Mouse (Mus musculus): Measurements from ENCODE around the gene Cnn2. TPM values are rescaled to one million over a fixed set of nuclear protein-coding genes. Genes with fewer than 3 reads are reported as not detected.

The Cnn2 gene
- total RNA-seq, 2 experiments from 2014 or later = 8.2 to 10.3 TPM

DNA sequence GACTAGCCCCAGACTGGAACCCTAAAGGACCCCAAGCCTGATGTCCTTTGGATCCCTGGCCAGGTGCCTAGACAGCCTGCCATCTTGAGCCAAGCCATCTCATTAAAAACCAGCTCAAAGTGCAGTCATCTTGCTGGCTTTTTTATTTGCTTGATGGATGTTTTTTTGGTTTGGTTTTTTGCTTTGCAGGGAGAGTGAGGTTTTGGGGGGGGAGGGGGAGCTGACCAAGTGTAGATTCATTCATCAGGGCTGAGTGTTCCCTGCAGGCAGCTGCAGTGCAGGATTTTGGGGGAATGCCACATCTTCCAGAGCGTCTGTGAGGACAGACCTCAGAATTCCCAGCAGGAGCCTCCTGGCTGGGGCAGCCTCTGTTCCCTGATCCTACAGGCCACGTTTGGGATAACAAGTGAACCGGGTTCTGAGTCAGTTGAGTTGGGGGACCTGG lies 19.2 kb upstream of the Cnn2 start:
- DNase-seq (ENCODE audit: low spot score in 2 of 2) = no peak

DNA sequence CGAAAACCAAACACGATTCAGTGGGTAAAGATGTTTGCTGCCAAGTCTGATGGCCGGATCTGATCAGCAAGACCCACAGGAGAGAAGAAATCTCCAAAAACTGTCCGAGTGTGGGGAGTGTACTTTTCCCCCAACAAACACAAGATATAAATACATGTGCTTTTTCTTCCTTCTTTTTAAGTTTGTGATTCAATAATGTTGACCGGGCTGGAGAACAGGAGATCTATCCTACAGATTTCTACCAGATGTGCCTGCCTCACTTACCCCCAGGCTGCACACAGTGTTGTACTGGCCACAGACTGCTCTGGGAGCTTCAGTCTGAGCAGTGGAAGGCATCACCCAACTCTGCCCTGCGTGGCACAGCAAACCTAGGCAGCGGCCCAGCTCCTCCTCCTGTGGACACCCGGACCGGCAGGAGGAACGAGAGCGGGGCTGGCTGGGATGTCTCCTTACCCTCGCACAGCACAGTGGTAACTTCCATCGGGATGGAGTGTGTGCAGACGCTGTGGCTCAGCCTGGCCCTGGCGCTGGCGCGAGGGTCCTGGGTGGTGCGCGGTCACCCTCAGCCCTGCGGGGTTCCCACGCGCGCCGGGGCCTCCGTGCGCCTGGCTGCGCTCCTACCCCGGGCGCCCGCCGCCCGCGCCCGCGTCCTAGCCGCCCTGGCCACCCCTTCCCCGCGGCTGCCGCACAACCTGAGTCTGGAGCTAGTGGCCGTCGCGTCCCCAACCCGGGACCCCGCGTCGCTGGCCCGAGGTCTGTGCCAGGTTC lies 17.8 kb upstream of the Cnn2 start, which contains the start of gene Grin3b:
Gene Grin3b, plus strand, starts transcription at position 301 of the 768 bp plus-strand sequence.
- DNase-seq (ENCODE audit: low spot score in 2 of 2) = no peak

DNA sequence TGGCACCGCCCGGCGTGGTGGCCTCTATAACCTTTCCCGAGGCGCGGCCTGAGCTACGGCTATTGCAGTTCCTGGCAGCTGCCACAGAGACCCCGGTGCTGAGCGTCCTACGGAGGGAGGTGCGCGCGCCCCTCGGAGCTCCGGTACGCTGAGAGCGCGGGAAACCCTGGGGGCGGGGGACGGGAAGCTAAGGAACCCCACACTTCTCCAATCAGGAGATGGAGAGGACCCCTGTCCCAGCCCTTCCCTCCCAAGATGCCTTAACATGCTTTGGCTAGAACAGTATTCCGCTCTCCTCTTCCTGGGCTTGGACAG lies 17.2 kb upstream of the Cnn2 start:
- no peak for DNase-seq (ENCODE audit: low spot score in 2 of 2)

DNA sequence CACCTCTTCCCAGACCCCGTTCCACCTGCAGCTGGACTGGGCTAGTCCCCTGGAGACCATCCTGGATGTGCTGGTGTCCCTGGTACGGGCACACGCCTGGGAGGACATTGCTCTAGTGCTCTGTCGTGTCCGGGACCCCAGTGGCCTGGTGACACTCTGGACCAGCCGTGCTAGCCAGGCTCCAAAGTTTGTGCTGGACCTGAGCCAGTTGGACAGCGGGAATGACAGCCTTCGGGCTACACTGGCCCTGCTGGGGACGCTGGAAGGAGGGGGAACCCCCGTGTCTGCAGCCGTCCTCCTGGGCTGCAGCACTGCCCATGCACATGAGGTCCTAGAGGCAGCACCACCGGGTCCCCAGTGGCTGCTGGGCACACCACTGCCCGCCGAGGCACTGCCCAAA lies 15.6 kb upstream of the Cnn2 start:
- no peak for DNase-seq (ENCODE audit: low spot score in 2 of 2)

DNA sequence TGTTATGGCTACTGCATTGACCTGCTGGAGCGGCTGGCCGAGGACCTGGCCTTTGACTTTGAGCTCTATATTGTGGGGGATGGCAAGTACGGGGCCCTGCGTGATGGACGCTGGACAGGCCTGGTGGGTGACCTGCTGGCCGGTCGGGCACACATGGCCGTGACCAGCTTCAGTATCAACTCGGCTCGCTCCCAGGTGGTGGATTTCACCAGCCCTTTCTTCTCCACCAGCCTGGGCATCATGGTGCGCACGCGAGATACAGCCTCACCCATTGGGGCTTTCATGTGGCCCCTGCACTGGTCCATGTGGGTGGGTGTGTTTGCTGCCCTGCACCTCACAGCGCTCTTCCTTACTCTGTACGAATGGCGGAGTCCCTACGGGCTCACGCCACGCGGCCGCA lies 14.3 kb upstream of the Cnn2 start:
- no peak for DNase-seq (ENCODE audit: low spot score in 2 of 2)

DNA sequence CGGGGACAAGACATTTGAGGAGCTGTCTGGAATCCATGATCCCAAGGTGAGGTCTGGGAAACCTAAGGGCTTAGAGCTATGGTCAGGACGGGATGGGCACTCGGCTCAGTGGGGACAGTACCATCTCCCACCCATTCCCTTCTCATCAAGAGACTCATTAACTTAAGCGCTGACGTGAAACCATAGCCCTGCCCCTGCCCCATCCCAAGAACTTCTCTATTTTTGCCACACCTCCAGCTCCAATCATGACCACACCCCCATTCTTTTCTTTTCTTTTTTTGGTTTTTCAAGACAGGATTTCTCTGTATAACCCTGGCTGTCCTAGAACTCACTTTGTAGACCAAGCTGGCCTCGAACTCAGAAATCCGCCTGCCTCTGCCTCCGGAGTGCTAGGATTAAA lies 13.7 kb upstream of the Cnn2 start:
- no peak for DNase-seq (ENCODE audit: low spot score in 2 of 2)

DNA sequence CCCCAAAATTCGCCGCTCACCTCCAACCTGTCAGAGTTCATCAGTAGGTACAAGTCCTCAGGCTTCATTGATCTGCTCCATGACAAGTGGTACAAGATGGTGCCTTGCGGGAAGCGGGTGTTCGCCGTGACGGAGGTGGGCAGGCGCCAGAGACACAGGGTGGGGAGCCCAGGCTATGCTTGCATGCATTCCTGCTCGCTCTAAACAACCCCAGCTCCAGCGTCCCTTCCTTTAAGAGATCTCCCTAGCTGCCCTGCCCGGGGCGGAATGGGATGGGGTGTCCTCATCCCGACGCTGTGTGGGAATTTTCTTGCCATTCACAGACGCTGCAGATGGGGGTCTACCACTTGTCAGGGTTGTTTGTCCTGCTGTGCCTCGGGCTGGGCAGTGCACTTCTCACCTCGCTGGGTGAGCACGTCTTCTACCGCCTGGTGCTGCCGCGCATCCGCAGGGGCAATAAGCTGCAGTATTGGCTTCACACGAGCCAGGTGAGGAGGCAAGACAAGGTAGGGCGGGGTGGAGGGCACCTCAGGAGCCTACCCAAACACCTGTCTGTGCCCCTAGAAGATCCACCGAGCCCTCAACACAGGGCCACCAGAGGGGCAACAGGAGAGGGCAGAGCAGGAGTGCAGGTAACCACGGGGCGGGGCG lies 12.2 kb upstream of the Cnn2 start:
- DNase-seq (ENCODE audit: low spot score in 2 of 2) = no peak

DNA sequence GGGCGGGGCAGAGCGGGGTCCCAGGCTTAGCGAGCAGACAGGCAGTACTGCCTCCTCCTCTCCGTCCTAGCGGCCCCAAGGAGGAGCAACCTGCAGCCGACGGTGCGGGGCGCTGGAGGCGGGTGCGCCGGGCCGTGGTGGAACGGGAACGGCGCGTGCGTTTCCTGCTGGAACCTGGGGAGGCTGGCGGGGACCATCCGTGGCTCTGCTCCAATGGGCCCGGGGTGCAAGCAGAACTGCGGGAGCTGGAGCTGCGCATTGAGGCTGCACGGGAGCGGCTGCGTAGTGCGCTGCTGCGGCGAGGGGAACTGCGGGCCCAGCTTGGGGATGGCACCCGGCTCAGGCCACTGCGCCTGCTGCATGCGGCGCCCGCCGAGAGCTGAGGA lies 11.7 kb upstream of the Cnn2 start:
- DNase-seq (ENCODE audit: low spot score in 2 of 2) = no peak

DNA sequence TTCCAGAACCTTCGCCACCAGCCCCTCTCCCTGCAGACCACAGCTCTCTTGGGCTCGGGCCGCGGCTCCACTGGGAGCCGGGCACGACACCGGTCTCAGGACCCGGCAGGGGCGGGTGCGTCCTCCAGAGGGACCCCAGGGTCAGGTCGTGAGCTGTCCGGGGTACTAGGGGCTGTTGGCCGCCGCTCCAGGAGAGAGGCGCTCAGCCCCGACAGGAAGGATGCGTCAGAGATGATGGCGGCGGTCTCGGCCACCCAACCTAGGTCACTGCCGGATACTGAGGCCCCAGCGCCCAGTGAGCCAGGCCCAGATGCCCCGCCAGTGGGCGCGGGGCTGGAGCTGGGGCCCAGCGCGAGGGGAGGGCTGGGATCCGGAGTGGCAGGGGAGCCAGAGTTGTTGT lies 11.1 kb upstream of the Cnn2 start:
- DNase-seq (ENCODE audit: low spot score in 2 of 2) = no peak

DNA sequence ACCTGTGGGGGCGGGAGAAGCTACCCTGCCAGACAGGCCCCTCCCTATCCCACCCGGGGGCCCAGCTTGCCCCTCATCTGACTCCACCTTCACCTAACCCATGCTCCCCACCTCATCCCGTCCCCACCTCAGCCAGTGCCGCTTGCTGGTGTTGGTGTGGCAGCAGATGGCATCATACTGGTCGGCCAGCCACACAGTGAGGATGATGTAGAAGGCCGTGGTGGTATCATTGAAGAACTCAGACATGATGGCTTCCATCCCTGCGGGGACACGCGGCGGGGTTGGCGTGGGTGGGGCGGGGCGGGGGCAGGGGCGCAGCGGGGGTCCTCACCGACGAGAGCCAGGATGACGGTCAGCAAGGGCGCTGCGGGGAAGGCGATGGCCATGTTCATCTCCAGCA lies 10.3 kb upstream of the Cnn2 start:
- no peak for DNase-seq (ENCODE audit: low spot score in 2 of 2)

DNA sequence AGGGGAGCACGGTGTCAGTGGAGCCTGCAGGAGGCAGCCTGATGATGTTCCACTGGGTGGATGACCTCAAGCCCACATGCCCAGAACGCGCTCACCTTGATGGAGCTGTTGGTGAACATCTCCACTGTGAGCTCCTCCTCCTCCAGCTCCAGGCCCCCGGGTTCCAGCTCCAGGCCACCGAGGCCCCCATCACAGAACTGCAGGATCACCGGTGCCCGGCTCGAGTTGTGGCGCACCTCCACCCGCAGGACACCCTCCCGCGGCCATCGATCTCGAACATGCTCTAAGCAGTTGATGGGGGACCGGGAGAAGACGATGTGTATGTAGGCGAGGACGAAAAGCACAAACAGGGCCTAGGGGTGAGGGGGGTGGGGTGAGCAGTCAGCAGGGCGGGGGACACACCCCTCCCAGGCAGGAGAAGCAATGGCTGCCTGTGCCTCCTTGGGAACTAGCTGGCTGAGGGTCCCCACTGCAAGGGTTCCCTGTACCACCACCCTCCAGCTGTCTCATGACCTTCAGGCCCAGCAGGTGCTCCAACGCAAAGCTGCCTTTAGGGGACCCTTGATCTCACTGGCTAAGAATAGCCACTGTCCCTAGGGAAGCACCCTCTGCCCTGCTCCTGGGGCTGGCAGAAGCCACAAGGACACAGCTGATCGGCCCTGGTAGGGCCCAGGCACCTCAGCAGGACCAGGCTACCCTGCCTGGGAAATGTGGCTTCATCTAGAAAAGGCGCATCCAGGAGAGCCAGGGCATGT lies 8.8 kb upstream of the Cnn2 start:
- DNase-seq (ENCODE audit: low spot score in 2 of 2) = no peak

DNA sequence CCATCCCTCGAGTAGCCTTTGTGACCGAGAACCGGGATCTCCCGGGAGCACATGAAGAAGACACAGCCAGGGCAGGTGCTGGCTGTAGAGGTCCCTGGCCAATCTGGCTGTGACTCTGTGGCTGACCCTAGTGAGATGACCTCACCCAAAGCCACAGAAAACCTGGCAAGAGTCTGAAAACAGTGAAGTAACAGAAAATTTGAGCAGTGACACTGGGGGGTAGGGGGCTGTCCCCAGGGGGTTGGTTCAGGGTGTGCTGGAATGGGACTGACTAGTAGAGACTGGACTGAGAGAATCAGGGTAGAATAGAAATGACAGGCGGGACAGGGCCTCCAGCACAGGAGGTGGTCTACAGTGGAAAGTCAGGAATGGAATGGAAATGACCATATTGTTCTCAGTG lies 5.2 kb upstream of the Cnn2 start:
- no peak for DNase-seq (ENCODE audit: low spot score in 2 of 2)

DNA sequence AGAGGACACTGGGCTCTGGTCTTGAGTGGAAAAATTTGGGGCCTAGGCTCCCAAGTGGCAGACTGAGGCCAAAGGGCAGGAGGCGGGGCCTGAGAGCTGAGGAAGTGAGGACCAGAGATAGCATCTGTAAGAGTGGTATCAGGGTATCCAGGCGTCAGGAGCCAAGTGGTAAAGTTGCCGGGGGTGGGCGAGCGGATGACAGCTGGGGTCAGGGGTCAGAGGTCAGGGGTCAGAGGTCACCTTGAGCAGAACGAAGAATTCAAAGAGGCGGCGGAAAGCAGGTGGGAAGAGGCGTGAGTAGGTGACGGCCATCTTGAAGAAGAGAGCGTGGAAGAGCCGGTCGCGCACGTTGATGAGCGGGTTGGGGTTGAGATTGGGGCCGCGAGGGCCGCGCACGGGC lies 4.7 kb upstream of the Cnn2 start:
- peak; percentile 74 to 81 for DNase-seq (ENCODE audit: low spot score in 2 of 2)

DNA sequence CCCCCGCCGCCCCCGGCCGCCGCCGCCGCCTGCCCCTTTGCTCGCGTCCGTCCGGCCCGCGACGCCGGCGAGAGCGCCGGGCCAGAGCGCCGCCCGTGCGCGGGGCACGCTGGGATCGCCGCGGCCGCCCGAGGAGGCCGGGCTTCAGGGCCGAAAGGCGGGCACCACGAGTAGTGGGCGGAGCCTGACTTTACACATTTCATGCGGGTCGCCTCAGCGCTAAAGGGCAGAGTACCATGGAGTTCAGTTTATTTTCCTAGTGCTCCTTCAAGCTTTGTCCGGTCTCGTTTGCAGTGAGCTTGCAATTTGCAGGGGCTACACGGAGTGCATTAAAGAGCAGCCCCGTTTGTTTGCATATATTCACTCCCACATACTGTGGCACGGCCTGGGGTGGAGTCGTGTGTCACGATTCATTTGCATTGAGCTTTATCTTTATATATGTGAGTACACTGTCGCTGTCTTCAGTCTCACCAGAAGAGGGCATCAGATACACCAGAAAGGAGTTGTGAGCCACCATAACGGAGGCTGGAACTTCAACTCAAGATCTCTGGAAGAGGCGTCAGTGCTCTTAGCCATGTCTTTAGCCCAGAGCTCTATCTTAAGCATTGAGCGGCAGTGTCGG lies 4.1 kb upstream of the Cnn2 start, which contains the start of gene Tmem259:
Gene Tmem259, minus strand, starts transcription at position 136 of the 622 bp plus-strand sequence.
- peak; percentile 78 to 85 for DNase-seq (ENCODE audit: low spot score in 2 of 2)

DNA sequence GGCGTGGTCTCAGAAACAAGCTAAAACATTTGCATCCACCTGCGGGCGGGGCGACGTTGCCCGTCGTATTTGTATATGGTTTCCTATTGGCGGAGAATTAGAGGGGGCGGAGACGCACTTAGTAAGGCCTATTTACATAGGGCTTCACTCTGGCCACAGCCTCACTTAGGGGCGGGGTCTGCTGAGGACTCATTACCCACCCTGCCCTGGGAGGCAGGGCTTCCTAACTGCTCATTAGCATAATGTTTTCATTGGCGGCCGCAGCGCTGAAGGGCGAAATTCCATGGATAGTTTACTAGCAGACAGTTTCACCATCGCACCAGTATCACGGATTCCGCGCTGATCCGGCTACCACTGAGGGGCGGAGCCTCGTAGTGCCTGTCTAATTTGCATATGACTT lies 3.5 kb upstream of the Cnn2 start:
- peak; percentile 91 to 92 for DNase-seq (ENCODE audit: low spot score in 2 of 2)

DNA sequence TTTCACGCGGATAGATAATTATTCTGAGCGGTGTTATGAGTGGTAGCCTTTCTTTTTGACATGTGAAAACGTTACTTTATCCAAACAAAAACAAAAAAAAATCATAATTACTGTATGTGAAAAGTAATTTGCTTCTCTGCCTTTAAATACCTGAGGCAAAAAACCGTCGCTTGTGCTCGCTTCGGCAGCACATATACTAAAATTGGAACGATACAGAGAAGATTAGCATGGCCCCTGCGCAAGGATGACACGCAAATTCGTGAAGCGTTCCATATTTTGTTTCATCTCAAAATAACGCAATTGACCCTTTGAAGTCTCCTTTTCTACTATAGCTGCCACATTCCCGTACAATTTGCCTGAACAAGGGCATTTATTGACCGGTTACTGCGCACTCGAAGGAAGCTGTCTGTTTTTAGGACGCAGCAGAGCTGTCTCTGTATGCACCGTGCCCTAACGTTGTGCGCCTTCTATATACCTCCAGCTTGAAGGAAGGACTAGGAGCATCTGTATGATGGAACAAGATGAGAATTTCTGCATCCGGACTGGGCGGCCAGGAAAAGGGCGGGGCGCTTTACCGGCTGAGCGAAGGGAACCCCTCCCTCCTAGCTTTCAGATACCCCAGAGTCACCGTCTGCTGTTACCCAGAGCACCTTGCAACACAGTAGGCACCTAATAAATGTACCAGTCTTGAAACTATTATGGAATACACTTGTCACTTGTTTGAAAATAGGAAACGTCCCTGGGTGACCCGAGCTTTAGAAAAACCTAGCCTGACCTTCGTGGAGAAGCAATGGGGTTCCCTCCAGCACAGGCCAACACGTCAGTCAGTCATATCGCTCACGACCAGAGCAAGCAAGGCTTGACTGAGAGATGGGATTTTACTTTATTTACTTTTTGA lies 2.8 kb upstream of the Cnn2 start:
- peak; percentile 53 to 59 for DNase-seq (ENCODE audit: low spot score in 2 of 2)

DNA sequence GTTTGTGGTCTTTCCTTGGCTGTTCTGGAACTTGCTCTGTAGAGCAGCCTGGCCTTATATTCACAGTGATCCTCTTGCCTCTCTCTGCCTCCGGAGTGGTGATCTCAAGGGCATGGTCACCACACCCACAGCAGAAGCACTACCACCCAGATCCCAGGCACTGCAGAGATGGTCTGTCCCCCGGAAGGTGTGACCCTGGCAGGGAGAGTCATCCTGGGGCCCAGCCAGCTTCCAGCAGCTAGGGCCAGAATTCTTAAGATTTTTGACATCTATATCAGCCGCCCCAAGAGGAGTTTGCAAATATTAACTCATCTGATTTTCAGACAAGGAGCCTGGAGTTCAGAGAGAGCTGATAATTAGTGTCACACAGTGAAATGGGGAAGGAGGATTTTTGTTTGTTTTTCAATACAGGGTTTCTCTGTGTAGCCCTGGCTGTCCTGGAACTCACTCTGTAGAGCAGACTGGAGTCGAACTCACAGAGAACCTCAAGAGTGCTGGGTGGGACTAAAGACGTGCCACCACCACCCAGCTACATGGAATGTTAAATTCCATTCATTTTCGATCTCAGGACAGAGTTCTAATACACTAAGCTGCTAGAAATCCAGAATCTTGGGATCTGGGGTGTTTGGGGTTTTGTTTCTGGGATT lies 2.0 kb upstream of the Cnn2 start:
- DNase-seq (ENCODE audit: low spot score in 2 of 2) = no peak

DNA sequence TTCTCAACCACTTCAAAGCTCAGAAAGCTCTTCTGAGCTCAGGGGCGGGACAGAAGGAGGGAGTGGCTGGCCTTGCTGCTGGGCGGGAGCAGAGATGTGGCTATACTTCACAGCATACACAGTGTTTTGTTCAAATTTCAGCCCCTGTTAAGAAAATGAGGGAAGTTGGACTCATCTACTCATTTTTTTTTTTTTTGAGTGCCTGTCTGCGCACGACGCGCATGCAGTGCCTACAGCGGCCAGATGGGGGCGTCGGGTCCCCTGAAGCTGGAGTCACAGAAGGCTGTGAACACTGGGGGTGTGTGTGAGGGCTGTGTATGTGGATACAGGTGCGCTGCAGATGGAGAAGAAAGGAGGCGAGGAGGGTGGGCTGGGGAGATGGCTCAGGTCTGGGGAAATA lies 1.4 kb upstream of the Cnn2 start:
- peak; percentile 92 to 94 for DNase-seq (ENCODE audit: low spot score in 2 of 2)

DNA sequence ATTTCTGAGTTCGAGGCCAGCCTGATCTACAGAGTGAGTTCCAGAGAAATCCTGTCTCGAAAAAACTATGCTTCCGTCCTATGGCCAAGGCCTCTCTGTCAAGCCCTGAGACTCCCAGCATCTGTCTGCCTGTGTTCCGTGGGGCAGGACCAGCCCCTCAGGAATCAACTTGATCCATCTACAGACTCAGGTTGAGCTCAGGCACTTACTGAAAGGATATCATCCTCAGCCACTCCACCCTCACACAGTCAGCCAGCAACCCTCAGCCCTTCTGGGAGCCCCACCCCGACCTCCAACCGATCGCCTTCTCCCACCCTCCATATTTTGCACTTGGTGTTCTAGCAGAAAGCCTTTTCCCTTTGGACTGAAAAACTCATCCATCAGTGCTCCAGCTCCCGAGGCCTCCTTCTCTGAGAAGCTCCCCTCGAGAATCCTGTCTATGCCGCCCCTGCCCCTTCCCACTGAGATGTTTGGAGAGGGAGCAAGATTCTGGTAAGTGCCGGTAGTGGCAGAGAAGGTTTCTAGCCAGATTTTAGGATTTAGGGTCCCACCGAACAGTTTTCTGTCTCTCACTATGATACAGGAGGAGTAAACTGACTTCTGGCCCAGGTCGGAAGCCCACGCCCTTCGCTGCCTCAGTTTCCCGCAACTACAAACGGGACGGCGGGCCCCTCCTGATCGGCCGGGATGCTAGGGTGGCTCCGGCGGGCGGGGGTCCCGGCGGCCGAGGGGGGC lies 446 bp upstream of the Cnn2 start:
- DNase-seq (ENCODE audit: low spot score in 2 of 2) = no peak
